Mouse (Mus musculus) ES-E14 (cell line): Measurements from ENCODE around the gene Pcnx2.

ENCODE experiments used
- CHD2 ChIP-seq: IDR thresholded peaks from 2 replicates; pipeline ENCODE4 v1.6.1; 2014; ENCODE audit warnings: mild to moderate bottlenecking, low read depth, low read length, inconsistent platforms
- HCFC1 ChIP-seq: IDR thresholded peaks from 2 replicates; pipeline ENCODE4 v1.6.1; 2012; ENCODE audit warnings: low read length, inconsistent platforms, borderline replicate concordance; ENCODE audit not compliant: insufficient read depth
- MAFK ChIP-seq: IDR thresholded peaks from 2 replicates; pipeline ENCODE4 v1.6.1; 2014; ENCODE audit warnings: mild to moderate bottlenecking, low read depth, low read length, inconsistent platforms; ENCODE audit not compliant: insufficient read depth
- ZC3H11A ChIP-seq: IDR thresholded peaks from 2 replicates; pipeline ENCODE4 v1.6.1; 2012; ENCODE audit warnings: low read depth, mild to moderate bottlenecking, inconsistent platforms, low read length, borderline replicate concordance
- ZNF384 ChIP-seq: IDR thresholded peaks from 2 replicates; pipeline ENCODE4 v1.6.1; 2012; ENCODE audit warnings: low read depth, low read length, inconsistent platforms

DNA sequence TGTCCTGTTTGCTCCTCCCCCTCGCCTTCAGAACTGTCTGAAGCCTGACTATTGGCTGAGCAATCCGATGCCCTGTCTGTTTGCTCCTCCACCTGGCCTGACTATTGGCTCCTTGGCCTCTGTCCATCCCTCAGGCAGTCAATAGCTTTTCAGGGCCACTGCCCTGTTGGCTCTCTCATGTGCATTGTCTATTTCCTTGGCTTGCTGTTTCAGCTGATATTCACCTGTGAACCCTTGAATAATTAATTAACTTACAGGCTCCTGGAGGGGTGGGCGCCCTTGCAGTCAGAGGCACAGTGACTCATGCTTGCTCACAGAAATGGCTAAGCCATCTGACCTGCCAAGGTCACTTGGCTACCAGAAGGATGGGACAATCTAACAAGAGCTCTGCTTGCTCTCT lies 116.0 kb downstream of the Pcnx2 start:
- TF ChIP-seq MAFK = no peak
- TF ChIP-seq ZC3H11A = no peak
- TF ChIP-seq CHD2 = no peak
- no peak for TF ChIP-seq HCFC1
- no peak for TF ChIP-seq ZNF384
